Mouse (Mus musculus) R1 (cell line): ENCODE results near the gene Enox1.

ENCODE experiments used
- DNase-seq: peaks from one replicate; pipeline ENCODE4 v3.0.0-alpha.2; 2018; ENCODE audit warnings: low read depth, low spot score

The Enox1 gene

GRCm38 (mm10) chr14:77369070-77369469, 212.5 kb downstream of the Enox1 start:
- no peak for DNase-seq

GRCm38 (mm10) chr14:77370521-77370920, 214.0 kb downstream of the Enox1 start:
- DNase-seq = no peak

- DNase-seq = peak; percentile 33
These were observed 215.4 kb downstream of the Enox1 start for GRCm38 (mm10) chr14:77371977-77372376.

- DNase-seq = peak; percentile 63
These were observed 216.6 kb downstream of the Enox1 start for GRCm38 (mm10) chr14:77373119-77373518.

GRCm38 (mm10) chr14:77375054-77375453, 218.5 kb downstream of the Enox1 start:
- no peak for DNase-seq

- DNase-seq = no peak
These were observed 219.1 kb downstream of the Enox1 start for GRCm38 (mm10) chr14:77375618-77376017.

GRCm38 (mm10) chr14:77376731-77377130, 220.2 kb downstream of the Enox1 start:
- DNase-seq = no peak

- DNase-seq = no peak
These were observed 220.9 kb downstream of the Enox1 start for GRCm38 (mm10) chr14:77377439-77377838.

- DNase-seq = no peak
These were observed 221.3 kb downstream of the Enox1 start for GRCm38 (mm10) chr14:77377873-77378272.

- DNase-seq = no peak
These were observed 225.0 kb downstream of the Enox1 start for GRCm38 (mm10) chr14:77381532-77381931.

- no peak for DNase-seq
These were observed 229.1 kb downstream of the Enox1 start for GRCm38 (mm10) chr14:77385621-77386020.

GRCm38 (mm10) chr14:77387877-77388276, 231.3 kb downstream of the Enox1 start:
- DNase-seq = no peak

GRCm38 (mm10) chr14:77389276-77389675, 232.7 kb downstream of the Enox1 start:
- DNase-seq = no peak

- no peak for DNase-seq
These were observed 235.9 kb downstream of the Enox1 start for GRCm38 (mm10) chr14:77392476-77392875.

GRCm38 (mm10) chr14:77406241-77407114, 249.9 kb downstream of the Enox1 start:
- no peak for DNase-seq

GRCm38 (mm10) chr14:77409271-77409940, 252.8 kb downstream of the Enox1 start:
- DNase-seq = no peak

- no peak for DNase-seq
These were observed 253.8 kb downstream of the Enox1 start for GRCm38 (mm10) chr14:77410354-77410753.

- DNase-seq = no peak
These were observed 256.5 kb downstream of the Enox1 start for GRCm38 (mm10) chr14:77413106-77413505.

- no peak for DNase-seq
These were observed 259.8 kb downstream of the Enox1 start for GRCm38 (mm10) chr14:77416358-77416757.

- DNase-seq = no peak
These were observed 264.5 kb downstream of the Enox1 start for GRCm38 (mm10) chr14:77421031-77421430.

- DNase-seq = peak; percentile 31
These were observed 266.6 kb downstream of the Enox1 start for GRCm38 (mm10) chr14:77423194-77423593.

- DNase-seq = no peak
These were observed 282.9 kb downstream of the Enox1 start for GRCm38 (mm10) chr14:77439426-77439825.

- DNase-seq = no peak
These were observed 284.2 kb downstream of the Enox1 start for GRCm38 (mm10) chr14:77440805-77441204.
